Mouse (Mus musculus) ES-Bruce4 (cell line): Measurements from ENCODE around the gene Zc3h18.

ENCODE experiments used
- EP300 ChIP-seq: IDR thresholded peaks from 2 replicates; pipeline ENCODE4 v1.6.1; 2011; ENCODE audit warnings: low read depth, low read length; ENCODE audit not compliant: insufficient read depth
- POLR2A ChIP-seq: IDR thresholded peaks from one replicate; pipeline ENCODE4 v1.8.1; 2011; ENCODE audit warnings: low read length; ENCODE audit not compliant: insufficient read depth

DNA sequence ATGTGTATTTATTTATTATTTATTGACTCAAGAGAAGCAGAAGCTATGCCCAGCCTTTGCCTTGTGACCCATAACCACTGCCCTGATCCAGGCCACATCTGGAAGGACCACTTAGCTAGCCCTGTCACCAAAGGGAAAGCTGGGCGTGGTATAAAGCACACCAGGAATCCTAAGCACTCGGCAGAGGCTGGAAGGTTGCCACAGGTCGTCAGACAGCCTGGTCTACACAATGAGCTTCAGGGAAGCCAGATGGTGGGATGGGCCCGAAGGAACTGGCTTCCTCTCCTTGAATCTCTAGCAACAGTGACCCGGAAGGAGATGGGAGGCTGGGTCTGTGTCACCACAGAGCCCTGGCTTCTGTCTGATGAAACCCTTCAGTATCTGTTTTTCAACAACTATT, 47.2 kb downstream of the Zc3h18 start:
- TF ChIP-seq EP300, result peak; percentile 20; the same call in 1 of the 2 replicates
- TF ChIP-seq POLR2A, result no peak
